Mouse (Mus musculus) kidney, adult 11 months (tissue): ENCODE measurements around the gene Olfr974.
"Not testable (repeated sequence)": the region's sequence is repeated elsewhere in the genome, so short reads cannot be mapped to it uniquely, and the experiment has no call there.

Source experiments
- DNase-seq: peaks from one replicate; pipeline ENCODE4 v3.0.0; 2022

The Olfr974 gene

DNA sequence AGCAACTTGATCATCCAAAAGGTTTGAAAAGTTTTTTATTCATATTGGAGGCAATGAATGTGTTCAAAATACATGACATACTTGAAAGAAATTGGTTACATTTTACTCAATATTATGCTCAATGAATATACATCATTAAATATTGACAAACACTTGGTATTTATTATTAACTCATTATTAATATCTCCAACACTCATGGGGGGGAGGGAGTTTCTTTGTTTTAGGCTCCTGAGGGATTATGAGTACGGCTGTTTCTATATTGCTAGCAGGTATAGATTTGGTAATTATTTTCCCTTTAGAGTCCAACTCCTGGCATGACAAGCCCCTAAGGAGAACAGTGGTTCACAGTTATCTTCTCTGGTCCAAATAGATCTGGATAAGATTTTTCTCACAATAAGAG lies at the start of gene Olfr974:
Gene Olfr974 (plus strand): TSS at position 301 of the 400 bp plus-strand sequence.
- DNase-seq, result no peak

DNA sequence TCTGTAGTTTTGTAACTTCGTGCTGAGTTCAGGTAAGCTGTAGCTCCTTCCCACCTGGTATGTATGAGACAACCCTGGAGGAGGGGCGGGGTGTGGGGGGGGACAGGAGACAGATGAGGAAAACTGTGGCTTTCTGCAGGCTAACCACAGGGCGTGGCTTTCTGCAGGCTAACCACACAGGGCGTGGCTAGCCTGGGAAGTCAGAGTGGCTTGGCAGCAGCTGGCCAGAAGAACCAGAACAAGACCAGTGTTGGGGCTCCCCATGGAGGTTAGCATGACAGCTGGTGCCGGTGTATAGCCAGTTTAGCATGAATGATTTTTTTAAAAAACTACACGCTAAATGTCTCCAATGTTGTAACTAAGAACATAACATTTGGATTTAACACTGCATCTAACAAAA lies 32.2 kb upstream of the Olfr974 start:
- DNase-seq, result no peak

DNA sequence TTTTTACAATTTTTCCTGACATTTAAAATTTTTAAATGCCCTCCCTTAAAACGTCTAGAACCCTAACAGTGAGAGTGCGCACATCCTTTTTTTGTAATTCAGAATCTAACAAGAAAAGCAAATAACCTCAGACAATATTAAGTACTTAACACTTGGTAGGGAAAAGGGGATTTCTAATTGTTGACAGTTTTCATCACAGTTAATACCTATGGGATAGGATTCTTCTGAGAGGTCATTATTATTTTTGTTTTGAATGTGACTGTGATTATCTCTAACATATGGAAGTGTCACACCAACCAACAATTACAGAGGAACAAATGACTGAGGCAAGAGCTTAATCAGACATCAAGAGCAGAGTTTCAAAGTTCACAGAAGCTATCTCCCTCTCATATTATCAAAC lies 30.3 kb upstream of the Olfr974 start, which contains the start of gene Olfr229:
Gene Olfr229 (plus strand): TSS at position 301 of the 400 bp plus-strand sequence.
- no peak for DNase-seq

DNA sequence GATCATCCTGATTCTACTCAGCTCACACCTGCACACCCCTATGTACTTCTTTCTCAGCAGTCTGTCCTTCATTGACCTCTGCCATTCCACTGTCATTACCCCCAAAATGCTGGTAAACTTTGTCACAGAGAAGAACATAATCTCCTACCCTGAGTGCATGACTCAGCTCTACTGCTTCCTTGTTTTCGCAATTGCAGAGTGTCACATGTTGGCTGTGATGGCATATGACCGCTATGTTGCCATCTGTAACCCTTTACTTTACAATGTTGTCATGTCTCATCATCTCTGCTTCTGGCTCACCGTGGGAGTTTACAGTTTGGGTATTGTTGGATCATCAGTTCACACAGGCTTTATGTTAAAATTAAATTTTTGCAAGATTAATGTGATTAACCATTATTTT lies 27.4 kb upstream of the Olfr974 start:
- DNase-seq, result no peak

DNA sequence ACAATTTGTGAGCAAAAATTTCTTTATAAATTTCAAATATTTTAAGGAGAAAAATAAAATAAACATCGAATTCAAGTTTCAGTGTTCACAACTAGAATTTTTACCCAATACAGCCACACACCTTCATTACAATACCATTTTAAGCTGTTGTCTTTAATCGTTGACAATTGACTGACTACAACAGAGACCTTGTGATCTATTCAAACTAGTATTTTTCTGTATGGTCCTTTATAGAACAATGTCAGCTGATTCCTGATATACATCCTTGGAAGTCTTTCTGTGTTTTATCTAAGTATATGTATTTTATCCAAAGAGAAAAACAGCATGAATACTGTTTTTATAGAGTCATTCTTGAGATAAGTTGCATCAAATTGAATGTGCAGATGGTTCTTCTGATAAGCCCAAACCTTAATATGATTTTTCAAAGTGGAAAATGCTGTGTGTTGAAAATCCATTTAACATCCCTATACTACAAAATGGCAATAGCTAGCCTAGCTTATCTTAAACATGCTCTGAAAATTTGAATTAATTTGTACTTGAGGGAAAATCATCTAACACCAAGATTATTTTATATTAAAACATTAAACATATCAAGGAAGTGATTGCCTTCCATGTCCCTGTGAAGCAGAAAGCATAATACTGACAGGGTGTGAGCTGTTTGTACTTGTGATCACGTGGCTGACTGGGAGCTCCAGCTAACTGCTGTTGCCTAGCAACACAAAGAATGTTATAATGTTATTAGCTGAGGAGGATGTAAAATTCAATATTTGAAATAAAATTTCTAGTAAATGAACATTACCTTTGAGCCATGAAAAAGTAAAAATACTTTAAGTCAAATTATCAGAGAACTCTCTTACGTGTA lies 9.1 kb upstream of the Olfr974 start:
- DNase-seq, result not testable (repeated sequence)

DNA sequence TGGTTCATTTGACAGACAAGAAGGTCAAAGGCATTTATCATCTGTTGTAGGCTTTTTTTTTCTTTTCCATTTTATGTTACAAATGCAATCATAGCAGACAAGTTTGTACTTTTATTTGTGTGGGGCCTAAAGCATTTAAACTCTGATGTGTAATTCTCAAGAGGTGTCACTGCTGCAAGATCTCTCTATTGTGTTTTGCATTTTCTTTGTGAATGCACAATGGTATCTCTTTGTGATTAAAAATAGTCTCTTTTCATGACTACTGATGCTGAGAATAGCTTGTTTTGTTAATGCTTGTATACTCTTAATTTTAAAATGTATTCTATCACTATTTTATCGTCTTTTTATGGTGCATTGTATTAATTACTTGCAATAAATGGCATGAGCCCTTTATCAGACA lies 8.5 kb upstream of the Olfr974 start:
- not testable (repeated sequence) for DNase-seq

DNA sequence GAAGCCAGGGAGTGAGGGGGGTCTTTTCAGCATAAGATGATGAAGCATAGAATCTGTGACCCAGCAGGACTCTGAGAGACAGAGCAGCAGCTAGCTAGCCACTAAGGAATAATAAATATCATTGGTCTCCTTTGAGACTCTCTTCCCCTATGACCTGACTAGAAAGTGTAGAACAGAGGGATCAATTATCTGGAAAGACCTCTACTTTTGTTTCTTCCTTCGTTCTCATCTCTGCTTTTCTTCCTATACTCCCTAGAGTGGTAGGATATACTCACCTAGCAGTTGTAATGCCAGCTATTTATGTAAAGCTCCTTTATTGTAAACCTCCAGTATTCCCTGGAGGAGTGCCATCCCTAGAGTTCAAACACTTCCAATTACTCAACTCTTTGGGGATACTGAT lies 14.6 kb downstream of the Olfr974 start, which contains the start of gene Olfr975:
Gene Olfr975 (minus strand): TSS at position 101 of the 400 bp plus-strand sequence.
- DNase-seq, result no peak

DNA sequence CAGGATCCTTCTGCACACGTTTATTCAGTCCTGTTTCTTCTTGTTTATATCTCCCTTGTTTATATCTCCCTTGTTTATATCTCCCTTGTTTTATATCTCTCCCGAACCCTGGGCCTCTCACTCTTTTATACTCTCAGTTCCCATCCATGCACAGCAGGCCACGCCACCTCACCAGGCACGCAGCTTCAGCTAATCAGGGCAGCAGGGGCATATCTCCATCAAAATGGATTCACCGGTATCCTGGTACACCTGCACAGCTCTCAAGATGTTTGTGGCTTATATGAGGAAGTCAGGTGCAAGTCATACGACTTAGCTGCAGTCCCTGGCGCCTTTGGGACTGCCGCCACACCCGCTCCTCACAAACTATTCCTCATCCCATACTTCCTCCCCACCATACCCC lies 23.7 kb downstream of the Olfr974 start, which contains the start of gene Olfr976:
Gene Olfr976 (minus strand): TSS at position 101 of the 400 bp plus-strand sequence.
- DNase-seq, result not testable (repeated sequence)

DNA sequence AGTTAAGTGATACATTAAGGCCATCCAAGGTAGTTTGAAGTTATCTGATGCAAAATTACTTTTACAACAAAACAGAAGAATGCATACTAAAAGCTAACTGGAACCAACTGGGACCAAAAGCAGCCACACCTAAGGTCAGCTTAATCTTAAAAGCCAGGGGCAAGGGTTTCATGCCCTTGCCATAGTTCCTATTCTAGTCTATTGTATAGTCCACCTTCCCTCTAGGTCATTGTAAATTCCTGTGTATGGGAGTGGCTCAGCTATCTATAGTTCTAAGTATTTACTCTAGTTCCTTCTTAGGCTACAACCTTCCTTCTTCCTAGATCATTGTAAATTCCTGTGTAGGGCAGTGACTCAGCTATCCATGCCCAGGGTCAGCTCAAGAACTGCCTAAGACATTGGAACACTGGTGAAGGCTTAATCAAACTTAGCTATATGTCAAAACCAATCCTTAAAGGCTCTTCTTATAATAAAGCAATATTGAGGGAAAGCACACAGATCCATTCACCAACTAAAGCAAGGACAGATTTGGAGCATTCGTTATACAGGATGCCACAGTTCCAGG lies 39.4 kb downstream of the Olfr974 start:
- DNase-seq, result not testable (repeated sequence)

DNA sequence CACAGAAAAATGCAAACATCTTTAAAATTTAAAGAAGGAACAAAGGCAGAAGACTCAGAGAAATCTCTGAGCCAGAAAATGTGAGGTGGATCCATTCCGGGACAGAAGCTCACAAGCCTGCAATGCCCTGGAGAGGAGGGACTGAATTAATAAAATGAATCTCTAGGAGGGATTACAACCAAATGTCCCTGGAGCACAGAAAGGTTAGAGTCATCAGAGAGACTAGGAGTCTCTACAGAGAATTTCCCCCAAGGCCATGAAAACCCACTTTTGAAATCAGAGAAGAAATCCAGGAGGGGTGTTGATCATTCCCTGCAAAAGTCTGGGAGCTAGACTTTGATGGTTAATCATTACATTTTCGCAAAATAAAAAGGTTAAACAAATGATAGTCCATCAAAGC lies 54.5 kb downstream of the Olfr974 start, which contains the start of gene Olfr978:
Gene Olfr978 (plus strand): TSS at position 301 of the 400 bp plus-strand sequence.
- DNase-seq, result no peak
